Mouse (Mus musculus) forebrain, embryonic 14.5 days (tissue): ENCODE measurements at regions not wholly inside any gene's neighbourhood (a gene's known extent, or its start where the extent isn't known, plus 50 kb on each side); places are given as distances from the start of the nearest gene placed in this dataset.

Experiments used
- ATAC-seq: fragments of 200-750 bp; cut with Nextera tagmentation; 2 replicates; pipeline ENCODE4 v1.8.0; 2017; ENCODE audit warnings: mild to moderate bottlenecking, moderate library complexity
- DNase-seq: peaks from one replicate; pipeline ENCODE4 v3.0.0-alpha.2; 2015; ENCODE audit warnings: low spot score
- H3K27ac ChIP-seq: fragments of 300-500 bp; sonication (generic); 2 replicates; pipeline ENCODE4 v1.5.1; 2014; ENCODE audit warnings: low read depth, mild to moderate bottlenecking, control low read depth, low read length, moderate library complexity
- H3K27me3 ChIP-seq: fragments of 300-500 bp; sonication (generic); replicated peaks from 2 replicates; pipeline ENCODE4 v1.6.1; 2014; ENCODE audit warnings: low read length, control low read depth, mixed read lengths; ENCODE audit not compliant: control insufficient read depth, insufficient read depth
- H3K36me3 ChIP-seq: fragments of 300-500 bp; sonication (generic); 2 replicates; pipeline ENCODE4 v1.6.1; 2014; ENCODE audit warnings: low read length, control low read depth; ENCODE audit not compliant: control insufficient read depth, insufficient read depth
- H3K4me1 ChIP-seq: fragments of 300-500 bp; sonication (generic); 2 replicates; pipeline ENCODE4 v1.6.1; 2014; ENCODE audit warnings: antibody characterized with exemption, low read length, control low read depth; ENCODE audit not compliant: control insufficient read depth, insufficient read depth
- H3K4me2 ChIP-seq: fragments of 300-500 bp; sonication (generic); 2 replicates; pipeline ENCODE4 v1.6.1; 2014; ENCODE audit warnings: mild to moderate bottlenecking, control low read depth, low read length
- H3K4me3 ChIP-seq: fragments of 300-500 bp; sonication (generic); 2 replicates; pipeline ENCODE4 v1.5.1; 2014; ENCODE audit warnings: low read depth, low read length, control low read depth
- H3K9ac ChIP-seq: fragments of 300-500 bp; sonication (generic); 2 replicates; pipeline ENCODE4 v1.6.1; 2014; ENCODE audit warnings: mild to moderate bottlenecking, low read length, control low read depth, moderate library complexity
- H3K9me3 ChIP-seq: fragments of 300-500 bp; sonication (generic); replicated peaks from 2 replicates; pipeline ENCODE4 v1.6.1; 2016; ENCODE audit warnings: low read length, control low read depth, mixed read lengths; ENCODE audit not compliant: control insufficient read depth
- whole genome bisulfite sequencing: fragments of 180-500 bp; shearing (Covaris S2); extraction: QIAGEN DNeasy Blood & Tissue Kit; methylation state at CpG from one replicate; pipeline ENCODE4 v1.1.7; 2014; 5-methylcytosine and 5-hydroxymethylcytosine counted together

- Histone ChIP-seq H3K27ac (no peak overlapping the region), H3K4me1 (no peaks in the 10 kb centered on the region), H3K36me3 (no peaks in the 10 kb centered on the region), H3K9me3 (no peaks in the 10 kb centered on the region), H3K4me2 (no peak overlapping the region), H3K9ac (no peak overlapping the region), H3K4me3 (no peak overlapping the region), H3K27me3 (no peaks in the 10 kb centered on the region)
- ATAC-seq (peak; percentile 62; the same call in 1 of the 2 replicates), DNase-seq (peak; percentile 22)
- 41% methylated on average over 3 of the region's 3 CpGs for WGBS
Measured at GRCm38 (mm10) chr5:54238646-54239167, 240.4 kb downstream of the Stim2 start.

- no peaks in the 10 kb centered on the region for H3K9me3 ChIP-seq
- H3K4me2 ChIP-seq = no peak overlapping the region
- DNase-seq = no peak
- no peaks in the 10 kb centered on the region for H3K27me3 ChIP-seq
- no peak overlapping the region for H3K9ac ChIP-seq
- no peaks in the 10 kb centered on the region for H3K4me1 ChIP-seq
- 85% methylated on average over 3 of the region's 3 CpGs for WGBS
- H3K4me3 ChIP-seq = no peak overlapping the region
- no peak for ATAC-seq
- H3K36me3 ChIP-seq = no peaks in the 10 kb centered on the region
- no peak overlapping the region for H3K27ac ChIP-seq
Measured at GRCm38 (mm10) chr5:54239586-54239985, 241.3 kb downstream of the Stim2 start.

GRCm38 (mm10) chr5:54241169-54241917 is 243.0 kb downstream of the Stim2 start:
- Histone ChIP-seq H3K27ac (no peak overlapping the region), H3K9ac (no peak overlapping the region), H3K4me3 (no peak overlapping the region), H3K9me3 (no peaks in the 10 kb centered on the region), H3K27me3 (no peaks in the 10 kb centered on the region), H3K4me1 (no peaks in the 10 kb centered on the region), H3K36me3 (no peaks in the 10 kb centered on the region), H3K4me2 (no peak overlapping the region)
- DNase-seq = no peak
- 38% methylated on average over 20 of the region's 20 CpGs for WGBS
- ATAC-seq = 0 out of 2 replicates have a peak, but pooled peaks have one; percentile 23

GRCm38 (mm10) chr5:54242126-54242525 is 243.8 kb downstream of the Stim2 start:
- no peak for DNase-seq
- Histone ChIP-seq H3K4me1 (no peaks in the 10 kb centered on the region), H3K9ac (no peak overlapping the region), H3K9me3 (no peaks in the 10 kb centered on the region), H3K4me2 (no peak overlapping the region), H3K27me3 (no peaks in the 10 kb centered on the region), H3K27ac (no peak overlapping the region), H3K4me3 (no peak overlapping the region), H3K36me3 (no peaks in the 10 kb centered on the region)
- 86% methylated on average over 4 of the region's 4 CpGs for WGBS
- no peak for ATAC-seq

GRCm38 (mm10) chr5:54252038-54252437 is 253.7 kb downstream of the Stim2 start:
- ATAC-seq = no peak
- WGBS = 87% methylated on average over 2 of the region's 2 CpGs
- H3K9me3 ChIP-seq = no peaks in the 10 kb centered on the region
- H3K27ac ChIP-seq = no peak overlapping the region
- H3K4me1 ChIP-seq = no peaks in the 10 kb centered on the region
- H3K4me2 ChIP-seq = no peak overlapping the region
- H3K4me3 ChIP-seq = no peak overlapping the region
- no peak for DNase-seq
- H3K9ac ChIP-seq = no peak overlapping the region
- H3K27me3 ChIP-seq = no peaks in the 10 kb centered on the region
- no peaks in the 10 kb centered on the region for H3K36me3 ChIP-seq

- DNase-seq = no peak
- H3K27me3 ChIP-seq = no peaks in the 10 kb centered on the region
- no peak overlapping the region for H3K4me2 ChIP-seq
- H3K9ac ChIP-seq = no peak overlapping the region
- WGBS = 52% methylated on average over 7 of the region's 7 CpGs
- no peaks in the 10 kb centered on the region for H3K4me1 ChIP-seq
- H3K9me3 ChIP-seq = no peaks in the 10 kb centered on the region
- H3K27ac ChIP-seq = no peak overlapping the region
- H3K36me3 ChIP-seq = no peaks in the 10 kb centered on the region
- ATAC-seq = no peak
- H3K4me3 ChIP-seq = no peak overlapping the region
Measured at GRCm38 (mm10) chr5:54254005-54254404, 255.7 kb downstream of the Stim2 start.

GRCm38 (mm10) chr5:54258087-54258733 is 259.9 kb downstream of the Stim2 start:
- H3K9me3 ChIP-seq = no peaks in the 10 kb centered on the region
- no peaks in the 10 kb centered on the region for H3K36me3 ChIP-seq
- WGBS = 6% methylated on average over 1 of the region's 1 CpGs
- no peaks in the 10 kb centered on the region for H3K4me1 ChIP-seq
- no peak overlapping the region for H3K9ac ChIP-seq
- no peak overlapping the region for H3K4me2 ChIP-seq
- no peak overlapping the region for H3K4me3 ChIP-seq
- no peaks in the 10 kb centered on the region for H3K27me3 ChIP-seq
- DNase-seq = peak; percentile 81
- no peak overlapping the region for H3K27ac ChIP-seq
- peak; percentile 78; the same call in 1 of the 2 replicates for ATAC-seq

- 11% methylated on average over 9 of the region's 9 CpGs for WGBS
Measured at GRCm38 (mm10) chr5:54264867-54265434, 266.7 kb downstream of the Stim2 start.

More at GRCm38 (mm10) chr5:54264867-54265434, 266.7 kb downstream of the Stim2 start:
- DNase-seq (peak; percentile 79), ATAC-seq (peak; percentile 75)
- Histone ChIP-seq H3K27ac (no peak overlapping the region), H3K4me2 (peak overlapping the region; percentile 30; the same call in 1 of the 2 replicates), H3K27me3 (no peaks in the 10 kb centered on the region), H3K4me3 (no peak overlapping the region), H3K4me1 (peaks cover 8% of the 10 kb centered on the region), H3K36me3 (no peaks in the 10 kb centered on the region), H3K9ac (no peak overlapping the region), H3K9me3 (no peaks in the 10 kb centered on the region)
